Mouse (Mus musculus) left cerebral cortex, adult 2 months (tissue): ENCODE data around the gene Afg1l. TPM values are rescaled to one million over a fixed set of nuclear protein-coding genes. Genes with fewer than 3 reads are reported as not detected.

Source experiments
- DNase-seq, 2 experiments: peaks; one replicate each; pipeline ENCODE4 v3.0.0; 2021 to 2022; ENCODE audit warnings: low spot score in 2 of 2, mixed read lengths in 1 of 2; ENCODE audit errors: extremely low spot score in 1 of 2
- H3K27ac ChIP-seq: fragments of 200-600 bp; 2 replicates; pipeline ENCODE4 v1.8.1; 2022
- H3K4me3 ChIP-seq: fragments of 200-600 bp; 2 replicates; pipeline ENCODE4 v1.8.1; 2022
- CTCF ChIP-seq: fragments of 200-600 bp; IDR thresholded peaks from 2 replicates; pipeline ENCODE4 v1.8.1; 2022; ENCODE audit warnings: antibody characterized with exemption, mild to moderate bottlenecking, moderate library complexity
- intact Hi-C: fragments of 180-260 bp; cut with DNase I; formaldehyde crosslinking; loops from one replicate; pipeline ENCODE4 v1.15.1; 2025
- total RNA-seq, 2 experiments: library from RNA; stranded (reverse); gene quantifications; 2 replicates each; pipeline ENCODE4 v1.2.3; 2021

The Afg1l gene
- total RNA-seq, 2 experiments from 2014 or later, result 10.4 to 12.7 TPM

- intact Hi-C loops, result no loop called here
- no peak; the same call in 1 of the 2 replicates for TF ChIP-seq CTCF
- Histone ChIP-seq H3K4me3 (peak overlapping the region; percentile 92), H3K27ac (peak overlapping the region; percentile 59; the same call in 1 of the 2 replicates)
- DNase-seq, result no peak
These were observed 1.4 kb downstream of the Afg1l start for GRCm38 (mm10) chr10:42476774-42477475.

- intact Hi-C loops, result no loop called here
These were observed 3.3 kb downstream of the Afg1l start for GRCm38 (mm10) chr10:42474946-42475514.

GRCm38 (mm10) chr10:42464805-42465204, 13.6 kb downstream of the Afg1l start:
- intact Hi-C loops, result no loop called here
- Histone ChIP-seq H3K4me3 (no peak overlapping the region), H3K27ac (no peak overlapping the region)
- TF ChIP-seq CTCF, result no peak
- DNase-seq, result no peak

More at GRCm38 (mm10) chr10:42474946-42475514, 3.3 kb downstream of the Afg1l start:
- DNase-seq, result no peak
- TF ChIP-seq CTCF, result no peak
- Histone ChIP-seq H3K27ac (no peak overlapping the region), H3K4me3 (no peak overlapping the region)

GRCm38 (mm10) chr10:42464224-42464623, 14.1 kb downstream of the Afg1l start:
- no peak for DNase-seq
- no peak overlapping the region for H3K4me3 ChIP-seq
- intact Hi-C loops, result no loop called here
- TF ChIP-seq CTCF, result no peak
- H3K27ac ChIP-seq, result no peak overlapping the region

GRCm38 (mm10) chr10:42457557-42458191, 20.7 kb downstream of the Afg1l start:
- intact Hi-C loops, result no loop called here

GRCm38 (mm10) chr10:42455981-42456380, 22.4 kb downstream of the Afg1l start:
- no peak overlapping the region for H3K27ac ChIP-seq
- intact Hi-C loops, result no loop called here
- no peak for TF ChIP-seq CTCF
- DNase-seq, result no peak
- H3K4me3 ChIP-seq, result no peak overlapping the region

More at GRCm38 (mm10) chr10:42457557-42458191, 20.7 kb downstream of the Afg1l start:
- TF ChIP-seq CTCF, result no peak
- H3K27ac ChIP-seq, result peak overlapping the region; percentile 73
- no peak overlapping the region for H3K4me3 ChIP-seq
- no peak for DNase-seq

- H3K27ac ChIP-seq, result no peak overlapping the region
- intact Hi-C loops, result no loop called here
- H3K4me3 ChIP-seq, result no peak overlapping the region
- no peak for DNase-seq
- TF ChIP-seq CTCF, result peak; percentile 22
These were observed 23.7 kb downstream of the Afg1l start for GRCm38 (mm10) chr10:42454690-42455089.

- TF ChIP-seq CTCF, result no peak
- no peak overlapping the region for H3K4me3 ChIP-seq
- intact Hi-C loops, result no loop called here
- DNase-seq, result no peak
- H3K27ac ChIP-seq, result no peak overlapping the region
These were observed 24.1 kb downstream of the Afg1l start for GRCm38 (mm10) chr10:42454266-42454665.

- H3K27ac ChIP-seq, result no peak overlapping the region
- intact Hi-C loops, result no loop called here
- no peak for TF ChIP-seq CTCF
These were observed 28.7 kb downstream of the Afg1l start for GRCm38 (mm10) chr10:42449672-42450071.

GRCm38 (mm10) chr10:42448371-42448770, 30.0 kb downstream of the Afg1l start:
- TF ChIP-seq CTCF, result no peak
- DNase-seq, result no peak
- Histone ChIP-seq H3K27ac (no peak overlapping the region), H3K4me3 (no peak overlapping the region)
- intact Hi-C loops, result no loop called here

More at GRCm38 (mm10) chr10:42449672-42450071, 28.7 kb downstream of the Afg1l start:
- no peak for DNase-seq
- no peak overlapping the region for H3K4me3 ChIP-seq

- DNase-seq, result no peak
- H3K4me3 ChIP-seq, result no peak overlapping the region
- intact Hi-C loops, result no loop called here
- TF ChIP-seq CTCF, result no peak
- no peak overlapping the region for H3K27ac ChIP-seq
These were observed 32.2 kb downstream of the Afg1l start for GRCm38 (mm10) chr10:42446145-42446544.
